Mouse (Mus musculus) embryonic facial prominence, embryonic 14.5 days (tissue): ENCODE measurements around the gene Erfe. TPM values are rescaled to one million over a fixed set of nuclear protein-coding genes. Genes with fewer than 3 reads are reported as not detected.
A peak's percentile ranks its signal among the peaks of the same experiment; 100 is the strongest.

Experiments
- ATAC-seq: fragments of 200-750 bp; cut with Nextera tagmentation; 2 replicates; pipeline ENCODE4 v1.8.0; 2017; ENCODE audit warnings: low read depth, moderate number of reproducible peaks, moderate TSS enrichment
- DNase-seq: peaks from one replicate; pipeline ENCODE4 v3.0.0-alpha.2; 2015; ENCODE audit warnings: low spot score
- H3K27ac ChIP-seq: fragments of 300-500 bp; sonication (generic); replicated peaks from 2 replicates; pipeline ENCODE4 v1.5.1; 2014; ENCODE audit warnings: low read depth, mild to moderate bottlenecking, low read length, moderate library complexity
- H3K27me3 ChIP-seq: fragments of 300-500 bp; sonication (generic); replicated peaks from 2 replicates; pipeline ENCODE4 v1.6.1; 2014; ENCODE audit warnings: low read length; ENCODE audit not compliant: control insufficient read depth, insufficient read depth
- H3K36me3 ChIP-seq: fragments of 300-500 bp; sonication (generic); 2 replicates; pipeline ENCODE4 v1.6.1; 2014; ENCODE audit warnings: low read length, mixed read lengths; ENCODE audit not compliant: control insufficient read depth, insufficient read depth
- H3K4me1 ChIP-seq: fragments of 300-500 bp; sonication (generic); 2 replicates; pipeline ENCODE4 v1.6.1; 2014; ENCODE audit warnings: antibody characterized with exemption, low read length; ENCODE audit not compliant: control insufficient read depth, insufficient read depth
- H3K4me2 ChIP-seq: fragments of 300-500 bp; sonication (generic); 2 replicates; pipeline ENCODE4 v1.6.1; 2014; ENCODE audit warnings: low read depth, mild to moderate bottlenecking, low read length, moderate library complexity, mixed read lengths
- H3K4me3 ChIP-seq: fragments of 300-500 bp; sonication (generic); 2 replicates; pipeline ENCODE4 v1.5.1; 2014; ENCODE audit warnings: low read depth, mild to moderate bottlenecking, low read length
- H3K9ac ChIP-seq: fragments of 300-500 bp; sonication (generic); 2 replicates; pipeline ENCODE4 v1.6.1; 2014; ENCODE audit warnings: low read depth, mild to moderate bottlenecking, low read length, moderate library complexity, mixed read lengths
- H3K9me3 ChIP-seq: fragments of 300-500 bp; sonication (generic); 2 replicates; pipeline ENCODE4 v1.6.1; 2016; ENCODE audit warnings: low read length; ENCODE audit not compliant: control insufficient read depth
- WGBS: fragments of 180-500 bp; shearing (Covaris S2); extraction: QIAGEN DNeasy Blood & Tissue Kit; methylation state at CpG from one replicate; pipeline ENCODE4 v1.1.7; 2014; 5-methylcytosine and 5-hydroxymethylcytosine counted together
- polyA plus RNA-seq: library from polyadenylated mRNA; unstranded; fragments of >200 nt; fragmentation: Nextera tagmentation; extraction: Ambion mirVana; gene quantifications from 2 replicates; pipeline ENCODE4 v1.2.1, GENCODE M21; 2014

The Erfe gene
- polyA plus RNA-seq, 1 experiment from 2014 or later = 1.5 TPM

DNA sequence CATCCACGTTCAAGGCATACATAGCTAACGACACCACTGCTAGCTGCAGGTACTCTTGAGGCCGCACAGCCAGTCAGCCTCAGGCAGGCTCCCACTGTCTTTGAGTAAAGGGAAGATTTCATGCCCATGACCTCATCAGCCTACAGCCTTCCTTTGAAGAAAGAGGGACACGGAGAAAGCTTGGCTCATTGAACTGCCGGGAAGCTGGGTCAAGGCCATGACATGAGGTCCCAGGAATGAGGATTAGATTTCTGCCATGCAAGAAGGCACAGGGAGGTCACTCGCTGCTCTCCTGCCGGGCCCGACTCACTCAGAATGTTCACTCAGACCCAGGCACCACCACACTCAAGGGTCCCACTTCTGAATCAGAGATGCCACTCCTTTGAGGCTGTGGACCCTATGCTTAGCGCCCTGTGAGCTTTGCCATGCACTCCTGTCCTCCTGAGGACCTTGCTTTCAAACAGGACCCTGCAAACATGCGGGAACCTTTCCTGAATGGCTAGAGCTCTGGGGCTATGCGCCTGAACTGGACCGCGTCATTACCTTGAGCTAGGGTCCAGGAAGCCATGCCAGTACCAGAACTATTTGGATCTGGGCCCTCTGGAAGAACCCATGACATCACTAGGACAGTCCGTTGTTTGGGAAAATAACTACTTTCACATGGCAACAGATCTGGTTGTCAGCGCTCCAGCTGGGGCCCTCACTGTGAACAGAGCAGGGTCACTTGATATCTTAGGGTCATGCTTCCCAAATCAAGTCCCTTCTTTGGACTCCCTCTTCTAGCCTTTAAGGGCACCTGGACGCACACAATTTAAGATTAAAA, 1.2 kb upstream of the Erfe start:
- Histone ChIP-seq H3K9ac (no peak overlapping the region), H3K4me2 (no peak overlapping the region), H3K27me3 (no peaks in the 10 kb centered on the region), H3K4me1 (peaks cover 4% of the 10 kb centered on the region; the same call in 1 of the 2 replicates), H3K27ac (no peak overlapping the region), H3K4me3 (no peak overlapping the region), H3K36me3 (0 out of 2 replicates have a peak, but pooled peaks cover 2% of the 10 kb centered on the region), H3K9me3 (no peaks in the 10 kb centered on the region)
- 86% methylated on average over 16 of the region's 16 CpGs for WGBS
- no peak for DNase-seq
- no peak for ATAC-seq

DNA sequence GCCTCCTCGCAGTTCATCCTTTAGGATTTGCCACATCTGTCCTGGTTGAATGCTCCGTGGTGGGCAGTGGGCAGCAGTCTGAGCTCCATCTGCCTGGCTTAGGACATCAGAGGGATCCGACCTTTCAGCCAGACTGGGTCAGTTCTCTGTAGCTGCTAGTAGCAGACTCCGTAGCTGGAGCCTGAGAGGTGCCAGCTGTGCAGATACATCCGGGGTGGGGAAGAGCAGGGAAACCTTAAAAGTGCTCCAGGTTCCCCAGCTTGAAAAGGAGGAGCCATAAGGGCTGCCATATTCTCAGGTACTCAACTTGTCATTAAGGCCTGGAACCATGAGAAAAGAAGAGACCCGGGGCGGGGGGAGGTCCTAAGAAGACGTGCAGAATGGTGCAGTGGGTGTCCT, 415 bp upstream of the Erfe start:
- no peaks in the 10 kb centered on the region for H3K27me3 ChIP-seq
- peaks cover 9% of the 10 kb centered on the region; the same call in 1 of the 2 replicates for H3K36me3 ChIP-seq
- H3K4me3 ChIP-seq = peak overlapping the region; percentile 47
- 26% methylated on average over 8 of the region's 8 CpGs for WGBS
- H3K27ac ChIP-seq = no peak overlapping the region
- H3K9me3 ChIP-seq = no peaks in the 10 kb centered on the region
- H3K9ac ChIP-seq = peak overlapping the region; percentile 67
- DNase-seq (no peak), ATAC-seq (no peak)
- peaks cover 4% of the 10 kb centered on the region; the same call in 1 of the 2 replicates for H3K4me1 ChIP-seq
- H3K4me2 ChIP-seq = peak overlapping the region; percentile 91

DNA sequence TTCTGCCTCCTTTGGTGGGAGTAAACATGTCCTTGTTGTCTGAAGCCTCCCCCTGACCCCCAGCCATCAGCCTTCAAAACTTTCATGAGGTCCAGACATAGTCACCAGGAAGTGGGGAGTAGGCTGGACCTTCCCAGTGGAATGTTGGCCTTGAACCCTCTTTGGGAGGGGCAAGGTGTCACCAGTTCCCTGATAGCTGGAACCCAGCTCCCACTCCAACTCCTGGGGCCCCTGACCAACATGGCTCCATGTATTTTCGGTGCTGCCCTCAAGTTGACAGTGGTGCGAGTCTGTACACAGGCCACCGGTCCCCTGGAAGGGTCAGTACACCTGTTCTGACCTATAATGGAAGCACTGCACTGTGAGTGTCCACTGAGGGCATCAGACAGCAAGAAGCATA, 1.1 kb downstream of the Erfe start:
- DNase-seq = no peak
- 0 out of 2 replicates have a peak overlapping the region, but pooled peaks have one; percentile 91 for H3K4me2 ChIP-seq
- peaks cover 4% of the 10 kb centered on the region; the same call in 1 of the 2 replicates for H3K4me1 ChIP-seq
- ATAC-seq = no peak
- no peaks in the 10 kb centered on the region for H3K27me3 ChIP-seq
- H3K9ac ChIP-seq = no peak overlapping the region
- H3K9me3 ChIP-seq = no peaks in the 10 kb centered on the region
- H3K36me3 ChIP-seq = peaks cover 23% of the 10 kb centered on the region
- 94% methylated on average over 3 of the region's 3 CpGs for WGBS
- no peak overlapping the region for H3K4me3 ChIP-seq
- no peak overlapping the region for H3K27ac ChIP-seq

DNA sequence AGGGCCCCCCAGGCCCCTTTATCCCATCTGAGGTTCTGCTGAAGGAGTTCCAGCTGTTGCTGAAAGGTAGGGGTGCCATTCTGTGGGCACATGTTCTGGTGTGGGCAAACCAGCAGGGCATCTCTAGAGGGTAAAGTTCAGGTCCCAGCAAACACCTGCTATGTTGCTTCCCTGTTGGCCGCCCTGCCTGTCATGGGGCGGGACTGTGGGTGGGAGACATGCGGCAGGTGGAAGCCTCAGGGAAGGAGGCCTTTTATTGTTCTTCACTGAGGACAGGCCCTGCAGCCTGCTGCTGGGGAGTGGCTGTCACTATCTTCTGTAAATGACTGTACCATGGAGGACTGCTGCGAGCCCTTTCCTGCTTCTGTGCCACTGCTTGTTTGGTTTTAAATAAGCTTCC, 3.2 kb downstream of the Erfe start:
- ATAC-seq = no peak

DNA sequence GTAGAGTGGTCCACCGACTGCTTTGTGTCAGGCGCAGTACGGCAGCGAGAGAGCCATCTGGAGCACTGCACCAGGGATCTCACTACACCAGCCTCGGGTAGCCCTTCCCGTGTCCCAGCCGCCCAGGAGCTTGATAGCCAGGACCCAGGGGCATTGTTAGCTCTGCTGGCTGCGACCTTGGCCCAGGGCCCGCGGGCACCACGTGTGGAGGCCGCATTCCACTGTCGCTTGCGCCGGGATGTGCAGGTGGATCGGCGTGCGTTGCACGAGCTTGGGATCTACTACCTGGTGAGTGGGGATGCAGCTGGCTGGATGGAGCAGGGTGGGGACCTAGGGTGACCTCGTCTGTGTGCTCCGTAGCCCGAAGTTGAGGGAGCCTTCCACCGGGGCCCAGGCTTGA, 3.8 kb downstream of the Erfe start:
- no peak for ATAC-seq
- H3K4me1 ChIP-seq = peaks cover 4% of the 10 kb centered on the region; the same call in 1 of the 2 replicates
- no peaks in the 10 kb centered on the region for H3K27me3 ChIP-seq

More for the DNA sequence above, 3.2 kb downstream of the Erfe start:
- Histone ChIP-seq H3K9me3 (no peaks in the 10 kb centered on the region), H3K4me3 (no peak overlapping the region), H3K27me3 (no peaks in the 10 kb centered on the region), H3K36me3 (peaks cover 44% of the 10 kb centered on the region), H3K4me1 (peaks cover 4% of the 10 kb centered on the region; the same call in 1 of the 2 replicates), H3K9ac (no peak overlapping the region), H3K4me2 (no peak overlapping the region), H3K27ac (no peak overlapping the region)
- 79% methylated on average over 4 of the region's 4 CpGs for WGBS
- DNase-seq = no peak

DNA sequence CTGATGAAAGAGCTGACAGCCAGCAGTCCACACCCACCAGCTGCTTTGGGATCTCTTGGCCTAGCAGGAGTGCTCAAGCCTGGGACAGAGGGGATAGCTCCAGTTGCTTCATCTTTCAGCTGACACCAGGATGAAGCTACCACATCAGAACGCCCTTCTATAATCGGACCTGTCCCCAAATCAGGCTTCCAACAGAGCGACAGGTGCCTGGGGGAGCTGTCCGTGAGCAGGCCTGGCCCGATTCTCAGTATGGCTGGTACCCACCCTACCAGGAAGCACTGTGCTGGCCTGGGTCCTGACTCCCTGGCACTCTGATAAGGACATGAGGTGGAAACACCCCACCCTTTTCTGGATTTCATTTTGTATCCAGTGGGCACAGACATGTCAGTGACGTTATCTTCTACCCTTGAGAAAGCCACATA, 7.2 kb downstream of the Erfe start:
- Histone ChIP-seq H3K4me1 (no peaks in the 10 kb centered on the region), H3K9ac (no peak overlapping the region), H3K27me3 (no peaks in the 10 kb centered on the region), H3K4me3 (no peak overlapping the region), H3K36me3 (peaks cover 84% of the 10 kb centered on the region), H3K9me3 (no peaks in the 10 kb centered on the region), H3K4me2 (no peak overlapping the region), H3K27ac (no peak overlapping the region)
- DNase-seq = peak; percentile 18
- ATAC-seq = no peak
- WGBS = 76% methylated on average over 6 of the region's 6 CpGs

More for the DNA sequence above, 3.8 kb downstream of the Erfe start:
- no peak for DNase-seq
- WGBS = 89% methylated on average over 23 of the region's 23 CpGs
- Histone ChIP-seq H3K9me3 (no peaks in the 10 kb centered on the region), H3K4me3 (no peak overlapping the region), H3K27ac (no peak overlapping the region), H3K4me2 (no peak overlapping the region), H3K36me3 (peaks cover 50% of the 10 kb centered on the region), H3K9ac (no peak overlapping the region)

DNA sequence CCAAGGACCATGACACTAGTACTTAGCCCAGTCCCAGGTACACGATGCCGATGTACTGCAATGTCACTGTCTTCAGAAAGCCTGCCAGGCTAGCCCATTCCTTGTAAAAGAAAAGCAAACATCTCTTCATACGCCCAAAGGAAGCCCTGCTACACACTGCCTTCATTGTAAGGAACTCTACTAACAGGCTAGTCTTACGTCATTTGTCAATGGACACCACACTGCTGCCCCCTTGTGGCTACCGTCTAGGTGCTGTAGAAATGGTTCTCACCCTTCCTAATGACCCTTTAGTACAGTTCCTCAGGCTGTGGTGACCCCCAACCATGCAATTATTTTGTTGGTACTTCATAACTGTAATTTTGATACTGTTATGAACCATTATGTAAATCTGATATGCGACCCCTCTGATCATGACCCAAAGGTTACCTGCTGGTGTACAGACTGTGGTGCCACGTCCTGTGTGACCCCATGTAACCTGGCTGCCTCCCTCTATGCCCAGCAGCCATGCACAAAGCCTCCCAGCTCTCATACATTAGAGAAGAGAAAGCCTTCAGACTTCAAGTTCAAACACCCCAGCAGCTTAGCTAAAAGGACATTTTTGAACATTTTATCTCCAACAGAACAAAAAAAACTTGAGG, 14.3 kb downstream of the Erfe start:
- Histone ChIP-seq H3K36me3 (peaks cover 94% of the 10 kb centered on the region), H3K4me1 (no peaks in the 10 kb centered on the region), H3K4me3 (no peak overlapping the region), H3K4me2 (no peak overlapping the region), H3K27ac (no peak overlapping the region), H3K9me3 (no peaks in the 10 kb centered on the region), H3K27me3 (no peaks in the 10 kb centered on the region), H3K9ac (no peak overlapping the region)
- peak; percentile 84 for DNase-seq
- ATAC-seq = peak; percentile 20; the same call in 1 of the 2 replicates
- WGBS = 53% methylated on average over 7 of the region's 7 CpGs

DNA sequence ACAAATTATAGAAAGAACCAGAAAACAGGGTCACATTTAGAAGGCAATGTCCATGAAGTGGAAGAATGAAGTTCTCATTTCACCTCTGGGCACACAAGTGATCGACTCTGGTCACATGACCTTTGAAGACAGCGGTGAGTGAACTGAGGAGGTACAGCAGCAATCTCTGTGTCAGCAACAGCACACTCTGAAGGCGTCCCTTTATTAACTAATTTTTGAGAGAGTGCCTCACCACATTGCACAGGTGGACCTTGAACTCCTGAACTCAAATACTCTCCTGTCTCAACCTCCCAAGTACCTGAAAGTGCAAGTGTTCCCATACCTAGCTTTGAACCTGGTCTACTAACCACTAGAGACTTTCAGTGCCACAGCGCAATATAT, 14.9 kb downstream of the Erfe start:
- H3K27ac ChIP-seq = no peak overlapping the region
- H3K4me1 ChIP-seq = no peaks in the 10 kb centered on the region
- H3K4me2 ChIP-seq = no peak overlapping the region
- H3K9ac ChIP-seq = no peak overlapping the region
- WGBS = 94% methylated on average over 4 of the region's 4 CpGs
- DNase-seq (no peak), ATAC-seq (no peak)
- H3K4me3 ChIP-seq = no peak overlapping the region
- H3K9me3 ChIP-seq = no peaks in the 10 kb centered on the region
- H3K27me3 ChIP-seq = no peaks in the 10 kb centered on the region
- H3K36me3 ChIP-seq = peaks cover 92% of the 10 kb centered on the region
